Mouse (Mus musculus) liver, embryonic 14.5 days (tissue): ENCODE measurements around the gene Cbl.

Experiments
- CTCF ChIP-seq: IDR thresholded peaks from 2 replicates; pipeline ENCODE4 v1.5.1; 2016; ENCODE audit warnings: antibody characterized with exemption, low read depth, control low read depth
- EP300 ChIP-seq: IDR thresholded peaks from 2 replicates; pipeline ENCODE4 v1.6.1; 2016; ENCODE audit warnings: antibody characterized with exemption, low read depth

DNA sequence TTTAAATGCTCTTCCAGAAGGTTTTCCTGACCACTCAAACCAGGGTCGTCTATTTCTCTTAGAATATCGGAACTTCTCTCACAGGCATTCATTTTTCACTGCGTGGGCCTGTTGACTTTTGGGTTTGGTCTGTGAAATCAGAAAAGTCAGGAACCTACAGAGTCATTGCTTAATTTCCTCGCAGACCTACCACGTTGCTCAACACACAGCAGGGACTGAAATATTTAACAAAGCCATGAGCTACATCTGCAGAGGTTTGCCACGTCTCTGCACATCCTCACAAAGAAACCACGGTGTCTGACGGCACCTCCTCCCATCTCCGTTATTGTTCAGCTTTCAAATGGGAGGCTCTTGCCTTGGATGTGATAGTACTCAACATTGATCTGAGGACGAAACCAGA lies 25.2 kb upstream of the Cbl start:
- no peak for TF ChIP-seq CTCF
- TF ChIP-seq EP300: no peak
